Mouse (Mus musculus): ENCODE results near the gene Fam71e1.

- TF ChIP-seq CTCF (IDR thresholded peaks at IDR 0.05; ENCODE audit: low read depth): no peak
- TF ChIP-seq EP300 (IDR thresholded peaks at IDR 0.05; ENCODE audit: low read depth): no peak
Observed at GRCm38 (mm10) chr7:44472961-44473646, 23.3 kb upstream of the Fam71e1 start.
